Mouse (Mus musculus): ENCODE results near the gene Mtm1. TPM values are rescaled to one million over a fixed set of nuclear protein-coding genes. Genes with fewer than 3 reads are reported as not detected.
"Not testable (repeated sequence)": the region's sequence is repeated elsewhere in the genome, so short reads cannot be mapped to it uniquely, and the experiment has no call there.

Mtm1 gene
- polyA plus RNA-seq, 1 experiment: 3.1 TPM

DNA sequence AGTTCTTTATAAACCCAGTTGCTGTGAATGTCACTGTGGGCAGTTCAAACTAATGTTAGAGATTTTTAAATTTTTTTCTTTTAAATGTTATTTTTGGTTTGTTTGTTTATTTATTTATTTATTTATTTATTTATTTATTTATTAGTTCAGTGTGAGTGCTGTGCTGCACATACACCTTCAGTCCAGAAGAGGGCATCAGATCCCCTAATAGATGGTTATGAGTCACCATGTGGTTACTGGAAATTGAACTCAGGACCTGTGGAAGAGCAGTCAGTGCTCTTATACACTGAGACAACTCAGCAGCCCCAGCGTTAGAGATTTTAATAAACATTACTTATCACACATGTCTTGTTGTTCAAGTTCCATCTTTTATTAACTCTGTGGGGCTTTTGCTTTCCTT, 141.5 kb downstream of the Mtm1 start:
- H3K4me1 ChIP-seq (ENCODE audit: control insufficient read depth, insufficient read depth, low read length): no peaks in the 10 kb centered on the region
- no peaks in the 10 kb centered on the region for H3K36me3 ChIP-seq (ENCODE audit: control insufficient read depth, insufficient read depth, low read length)
- TF ChIP-seq CTCF (conservative IDR thresholded peaks at IDR 0.05; ENCODE audit: insufficient read depth, insufficient read length, low read depth, low read length): no peak
- no peak for TF ChIP-seq POLR2A (IDR thresholded peaks at IDR 0.05; ENCODE audit: low read depth, low read length)
- peak; percentile 29 for DNase-seq
- 71% methylated on average over 1 of the region's 1 CpGs for WGBS
- no peak overlapping the region for H3K4me3 ChIP-seq (ENCODE audit: insufficient read depth, low read depth, low read length)
- H3K27me3 ChIP-seq (replicated peaks; ENCODE audit: control insufficient read depth, insufficient read depth, low read length): no peaks in the 10 kb centered on the region
- no peak overlapping the region for H3K27ac ChIP-seq (ENCODE audit: insufficient read depth, low read depth, low read length)

DNA sequence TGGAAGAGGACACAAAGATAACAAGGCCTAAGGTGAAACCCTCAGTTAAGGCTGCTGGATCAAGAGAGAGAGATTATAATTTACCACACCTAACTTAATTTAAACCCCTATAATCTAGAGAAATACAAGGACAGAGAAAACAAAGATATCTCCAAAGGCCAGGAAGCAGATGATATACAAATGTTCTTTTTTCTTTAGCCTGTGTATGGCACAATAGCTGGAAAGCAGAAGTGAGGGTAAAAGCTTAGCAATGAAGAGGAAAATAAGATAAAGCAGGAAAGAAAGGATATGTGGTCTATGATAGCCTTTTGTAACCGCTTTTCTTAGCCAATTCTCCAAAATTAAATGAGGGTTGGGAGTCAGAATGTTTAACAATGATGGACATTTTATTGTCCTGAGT, 144.8 kb downstream of the Mtm1 start:
- Histone ChIP-seq H3K4me3 (ENCODE audit: insufficient read depth, low read depth, low read length) (no peak overlapping the region), H3K4me1 (ENCODE audit: control insufficient read depth, insufficient read depth, low read length) (no peaks in the 10 kb centered on the region), H3K27ac (ENCODE audit: insufficient read depth, low read depth, low read length) (no peak overlapping the region), H3K27me3 (replicated peaks; ENCODE audit: control insufficient read depth, insufficient read depth, low read length) (no peaks in the 10 kb centered on the region), H3K36me3 (ENCODE audit: control insufficient read depth, insufficient read depth, low read length) (no peaks in the 10 kb centered on the region)
- WGBS: 57% methylated on average over 1 of the region's 1 CpGs
- TF ChIP-seq POLR2A (IDR thresholded peaks at IDR 0.05; ENCODE audit: low read depth, low read length) (no peak), CTCF (conservative IDR thresholded peaks at IDR 0.05; ENCODE audit: insufficient read depth, insufficient read length, low read depth, low read length) (no peak)
- no peak for DNase-seq

DNA sequence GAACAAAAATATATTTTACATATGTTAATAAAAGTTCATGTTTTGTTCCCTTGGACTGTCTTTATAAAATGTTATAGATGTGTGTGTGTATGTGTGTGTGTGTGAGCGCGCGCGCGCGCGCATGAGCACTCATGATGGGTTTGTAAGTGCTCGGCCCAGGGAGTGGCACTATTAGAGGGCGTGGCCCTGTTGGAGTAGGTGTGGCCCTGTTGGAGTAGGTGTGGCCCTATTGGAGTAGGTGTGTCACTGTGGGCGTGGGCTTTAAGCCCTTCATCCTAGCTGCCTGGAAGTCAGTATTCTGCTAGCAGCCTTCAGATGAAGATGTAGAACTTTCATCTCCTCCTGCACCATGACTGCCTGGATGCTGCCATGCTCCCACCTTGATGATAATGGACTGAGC, 151.2 kb downstream of the Mtm1 start:
- 92% methylated on average over 9 of the region's 10 CpGs for WGBS
- H3K4me3 ChIP-seq (ENCODE audit: insufficient read depth, low read depth, low read length); H3K27me3 ChIP-seq (replicated peaks; ENCODE audit: control insufficient read depth, insufficient read depth, low read length): not testable (repeated sequence)

DNA sequence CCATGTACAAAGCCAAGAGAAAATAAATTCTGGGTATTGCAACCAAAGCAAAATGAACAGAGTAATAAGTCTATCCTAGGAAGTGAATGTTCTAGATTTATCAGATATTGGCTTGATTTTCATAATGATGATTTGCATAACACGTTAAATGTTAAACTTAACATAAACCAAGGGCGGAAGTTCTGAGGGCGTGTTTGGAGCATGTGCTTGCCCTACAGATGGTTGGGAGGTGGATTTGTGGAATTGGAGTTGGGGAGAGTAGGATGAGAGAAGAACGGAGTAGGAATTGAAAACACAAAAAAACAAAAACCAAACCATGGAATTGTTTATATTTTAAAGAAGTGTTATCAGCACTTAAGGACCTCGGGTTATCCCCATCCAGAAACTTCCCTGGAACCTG, 153.5 kb downstream of the Mtm1 start:
- Histone ChIP-seq H3K27me3 (replicated peaks; ENCODE audit: control insufficient read depth, insufficient read depth, low read length) (no peaks in the 10 kb centered on the region), H3K27ac (ENCODE audit: insufficient read depth, low read depth, low read length) (0 out of 2 replicates have a peak overlapping the region, but pooled peaks have one; percentile 28), H3K4me3 (ENCODE audit: insufficient read depth, low read depth, low read length) (no peak overlapping the region), H3K4me1 (ENCODE audit: control insufficient read depth, insufficient read depth, low read length) (no peaks in the 10 kb centered on the region), H3K36me3 (ENCODE audit: control insufficient read depth, insufficient read depth, low read length) (no peaks in the 10 kb centered on the region)
- TF ChIP-seq CTCF (conservative IDR thresholded peaks at IDR 0.05; ENCODE audit: insufficient read depth, insufficient read length, low read depth, low read length) (no peak), POLR2A (IDR thresholded peaks at IDR 0.05; ENCODE audit: low read depth, low read length) (no peak)
- no peak for DNase-seq
- WGBS: 32% methylated on average over 5 of the region's 5 CpGs

More for the DNA sequence above, 151.2 kb downstream of the Mtm1 start:
- H3K36me3 ChIP-seq (ENCODE audit: control insufficient read depth, insufficient read depth, low read length); DNase-seq; H3K4me1 ChIP-seq (ENCODE audit: control insufficient read depth, insufficient read depth, low read length); H3K27ac ChIP-seq (ENCODE audit: insufficient read depth, low read depth, low read length): not testable (repeated sequence)

DNA sequence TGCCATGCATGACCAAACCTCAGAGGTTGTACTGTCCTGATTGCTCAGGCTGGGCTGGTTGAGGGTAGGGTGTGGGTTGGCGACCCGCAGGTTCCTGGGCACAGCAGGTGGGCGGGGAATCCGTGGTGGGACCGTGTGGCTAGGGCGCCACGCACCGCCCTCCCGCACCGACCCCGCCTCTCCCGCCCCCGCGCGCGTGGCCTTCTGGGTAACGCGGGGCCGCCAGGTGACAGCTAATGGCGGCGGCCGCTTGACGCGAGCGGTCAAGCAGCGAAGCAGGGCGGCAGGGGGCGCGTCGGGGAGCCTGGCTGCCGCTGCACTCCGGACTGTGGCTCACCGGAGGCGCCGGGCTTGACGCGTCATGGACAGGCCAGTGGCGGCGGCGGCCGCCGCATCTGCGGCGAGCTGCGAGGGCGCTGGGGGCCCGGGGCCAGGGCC, 154.0 kb downstream of the Mtm1 start, which contains the start of gene Mtmr1:
Gene Mtmr1 (plus strand): TSS at position 207 of the 438 bp plus-strand sequence.
- H3K36me3 ChIP-seq (ENCODE audit: control insufficient read depth, insufficient read depth, low read length): no peaks in the 10 kb centered on the region
- H3K27ac ChIP-seq (ENCODE audit: insufficient read depth, low read depth, low read length): peak within 1 kb of the TSS; percentile 70
- TF ChIP-seq POLR2A (IDR thresholded peaks at IDR 0.05; ENCODE audit: low read depth, low read length) (no peak), CTCF (conservative IDR thresholded peaks at IDR 0.05; ENCODE audit: insufficient read depth, insufficient read length, low read depth, low read length) (0 out of 2 replicates have a peak, but pooled peaks have one; percentile 13)
- peak within 1 kb of the TSS; percentile 66 for H3K4me3 ChIP-seq (ENCODE audit: insufficient read depth, low read depth, low read length)
- no peaks in the 10 kb centered on the region for H3K4me1 ChIP-seq (ENCODE audit: control insufficient read depth, insufficient read depth, low read length)
- H3K27me3 ChIP-seq (replicated peaks; ENCODE audit: control insufficient read depth, insufficient read depth, low read length): no peaks in the 10 kb centered on the region
- peak; percentile 90 for DNase-seq
- 2% methylated on average over 21 of the region's 47 CpGs for WGBS

DNA sequence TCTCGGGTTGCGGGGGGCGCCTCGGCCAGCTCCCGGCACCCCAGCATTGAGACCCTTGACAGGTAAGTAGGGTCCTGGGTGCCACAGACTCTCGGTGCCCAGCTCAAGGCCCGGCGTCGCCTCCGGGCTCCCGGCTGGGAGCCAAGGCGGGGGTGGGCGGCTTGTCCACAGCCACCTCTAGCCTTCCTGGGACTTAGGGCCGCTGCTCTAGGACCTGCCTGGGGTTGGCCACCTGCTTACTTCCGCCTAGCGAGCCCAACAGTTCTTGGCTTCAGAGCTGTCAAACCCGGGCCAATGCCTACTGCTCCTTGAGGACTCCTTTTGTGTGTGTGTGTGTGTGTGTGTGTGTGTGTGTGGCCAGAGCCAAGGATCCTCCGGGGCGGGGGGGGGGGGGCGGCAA, 154.4 kb downstream of the Mtm1 start:
- 0% methylated on average over 14 of the region's 20 CpGs for WGBS
- peak; percentile 41 for DNase-seq
- H3K36me3 ChIP-seq (ENCODE audit: control insufficient read depth, insufficient read depth, low read length): no peaks in the 10 kb centered on the region
- peak overlapping the region; percentile 66 for H3K4me3 ChIP-seq (ENCODE audit: insufficient read depth, low read depth, low read length)
- peak overlapping the region; percentile 70 for H3K27ac ChIP-seq (ENCODE audit: insufficient read depth, low read depth, low read length)
- H3K4me1 ChIP-seq (ENCODE audit: control insufficient read depth, insufficient read depth, low read length): no peaks in the 10 kb centered on the region
- TF ChIP-seq POLR2A (IDR thresholded peaks at IDR 0.05; ENCODE audit: low read depth, low read length) (no peak), CTCF (conservative IDR thresholded peaks at IDR 0.05; ENCODE audit: insufficient read depth, insufficient read length, low read depth, low read length) (no peak)
- H3K27me3 ChIP-seq (replicated peaks; ENCODE audit: control insufficient read depth, insufficient read depth, low read length): no peaks in the 10 kb centered on the region

Other genes with a start within 250 kb of the Mtm1 start
- gene Mamld1, start 160.5 kb upstream of the Mtm1 start, polyA plus RNA-seq (2012; rRNA removed): 1.7 and 2.2 TPM in 2 replicates
- gene Mtmr1, start 154.0 kb downstream of the Mtm1 start, polyA plus RNA-seq (2012; rRNA removed): 7.6 and 8.2 TPM in 2 replicates